Comparison of ENCODE assay signal across 8 mouse cellular contexts in genomic region chr6:117254620-117255228, GRCm38 (mm10).
A peak's percentile ranks its signal among the peaks of the same experiment; 100 is the strongest.
DNase-seq lines count a peak whose midpoint lies in the region; ATAC-seq and TF ChIP-seq lines count a peak whose summit lies in the region.

No protein-coding gene starts in this region.

- no peak for TF ChIP-seq CTCF in liver, postnatal 0 days (IDR thresholded peaks at IDR 0.05; ENCODE audit: low read depth)
- no peak for TF ChIP-seq CTCF in layer of hippocampus, adult 2 months (conservative IDR thresholded peaks at IDR 0.05)

- no peak overlapping the region for H3K9ac ChIP-seq in liver, postnatal 0 days (replicated peaks)
- H3K9ac ChIP-seq in liver, embryonic 11.5 days (ENCODE audit: low read depth, low read length), result no peak overlapping the region
- no peak overlapping the region for H3K9ac ChIP-seq in heart, embryonic 11.5 days (ENCODE audit: low read depth, low read length)
- H3K9ac ChIP-seq in midbrain, embryonic 12.5 days (replicated peaks), result no peak overlapping the region

- H3K27me3 ChIP-seq in liver, postnatal 0 days (ENCODE audit: insufficient read depth, low read length), result no peaks in the 10 kb centered on the region
- no peaks in the 10 kb centered on the region for H3K27me3 ChIP-seq in liver, embryonic 11.5 days (replicated peaks; ENCODE audit: control insufficient read depth, insufficient read depth, low read length)
- no peaks in the 10 kb centered on the region for H3K27me3 ChIP-seq in heart, embryonic 11.5 days (ENCODE audit: control insufficient read depth, insufficient read depth, low read length)
- no peaks in the 10 kb centered on the region for H3K27me3 ChIP-seq in midbrain, embryonic 12.5 days

- H3K27ac ChIP-seq in liver, postnatal 0 days (ENCODE audit: low read depth), result no peak overlapping the region
- no peak overlapping the region for H3K27ac ChIP-seq in liver, embryonic 11.5 days (ENCODE audit: low read depth, low read length)
- H3K27ac ChIP-seq in heart, embryonic 11.5 days (ENCODE audit: low read depth, low read length), result 0 out of 2 replicates have a peak overlapping the region, but pooled peaks have one; percentile 12
- no peak overlapping the region for H3K27ac ChIP-seq in layer of hippocampus, adult 2 months
- H3K27ac ChIP-seq in midbrain, embryonic 12.5 days (replicated peaks), result no peak overlapping the region

- H3K36me3 ChIP-seq in liver, postnatal 0 days (replicated peaks; ENCODE audit: insufficient read depth, low read length), result no peaks in the 10 kb centered on the region
- H3K36me3 ChIP-seq in liver, embryonic 11.5 days (ENCODE audit: control insufficient read depth, insufficient read depth, low read length), result no peaks in the 10 kb centered on the region
- no peaks in the 10 kb centered on the region for H3K36me3 ChIP-seq in heart, embryonic 11.5 days (ENCODE audit: control insufficient read depth, insufficient read depth, low read length)
- H3K36me3 ChIP-seq in midbrain, embryonic 12.5 days, result no peaks in the 10 kb centered on the region

- no peaks in the 10 kb centered on the region for H3K9me3 ChIP-seq in liver, postnatal 0 days (ENCODE audit: low read length)
- H3K9me3 ChIP-seq in liver, embryonic 11.5 days (ENCODE audit: control insufficient read depth, low read length), result no peaks in the 10 kb centered on the region
- H3K9me3 ChIP-seq in heart, embryonic 11.5 days (replicated peaks; ENCODE audit: control insufficient read depth, low read length), result no peaks in the 10 kb centered on the region
- H3K9me3 ChIP-seq in midbrain, embryonic 12.5 days, result no peaks in the 10 kb centered on the region

- H3K4me3 ChIP-seq in liver, postnatal 0 days (ENCODE audit: low read depth, low read length), result no peak overlapping the region
- no peak overlapping the region for H3K4me3 ChIP-seq in liver, embryonic 11.5 days (ENCODE audit: low read depth, low read length)
- H3K4me3 ChIP-seq in heart, embryonic 11.5 days (ENCODE audit: low read depth, low read length), result no peak overlapping the region
- H3K4me3 ChIP-seq in layer of hippocampus, adult 2 months, result no peak overlapping the region
- no peak overlapping the region for H3K4me3 ChIP-seq in midbrain, embryonic 12.5 days

- H3K4me2 ChIP-seq in liver, postnatal 0 days (ENCODE audit: low read depth, low read length), result no peak overlapping the region
- no peak overlapping the region for H3K4me2 ChIP-seq in liver, embryonic 11.5 days
- no peak overlapping the region for H3K4me2 ChIP-seq in heart, embryonic 11.5 days
- H3K4me2 ChIP-seq in midbrain, embryonic 12.5 days (replicated peaks), result no peak overlapping the region

- H3K4me1 ChIP-seq in liver, postnatal 0 days (ENCODE audit: insufficient read depth), result no peaks in the 10 kb centered on the region
- no peaks in the 10 kb centered on the region for H3K4me1 ChIP-seq in liver, embryonic 11.5 days (replicated peaks; ENCODE audit: control insufficient read depth, insufficient read depth, low read length)
- peaks cover 18% of the 10 kb centered on the region for H3K4me1 ChIP-seq in heart, embryonic 11.5 days (ENCODE audit: control insufficient read depth, insufficient read depth, low read length)
- H3K4me1 ChIP-seq in midbrain, embryonic 12.5 days, result peaks cover 15% of the 10 kb centered on the region

- peak; percentile 51 for DNase-seq in liver, postnatal 0 days
- no peak for DNase-seq in liver, embryonic 11.5 days (ENCODE audit: low spot score)
- peak; percentile 20 for DNase-seq in cerebellum, adult 8-10 months
- peak; percentile 74 to 83 for DNase-seq in layer of hippocampus, adult 2 months (ENCODE audit: low spot score in 2 of 2)
- DNase-seq in urinary bladder, adult 2 months (ENCODE audit: low spot score), result no peak
- DNase-seq in gastrocnemius, adult 8-10 months (ENCODE audit: low spot score in 2 of 2), result no peak

- 56% methylated on average over 3 of the region's 3 CpGs for WGBS in liver, postnatal 0 days (ENCODE audit: insufficient replicate concordance)
- 76% methylated on average over 3 of the region's 3 CpGs for WGBS in liver, embryonic 11.5 days
- 60% methylated on average over 3 of the region's 3 CpGs for WGBS in heart, embryonic 11.5 days (ENCODE audit: insufficient replicate concordance)
- 72% methylated on average over 3 of the region's 3 CpGs for WGBS in midbrain, embryonic 12.5 days

- ATAC-seq in liver, postnatal 0 days, result no peak
- ATAC-seq in liver, embryonic 11.5 days (replicated peaks; ENCODE audit: low FRiP score), result no peak
- ATAC-seq in heart, embryonic 11.5 days (replicated peaks; ENCODE audit: insufficient number of reproducible peaks, low FRiP score, low TSS enrichment), result peak; percentile 42; the same call in 1 of the 2 replicates
- peak; percentile 49; the same call in 1 of the 2 replicates for ATAC-seq in midbrain, embryonic 12.5 days (ENCODE audit: low FRiP score, low read depth)

- TF ChIP-seq EP300 in liver, postnatal 0 days (IDR thresholded peaks at IDR 0.05; ENCODE audit: low read depth), result no peak

Comparison
In these comparisons a context has a peak if more than half of its experiments do, and no peak if none do; other contexts are left out.
1. DNase-seq: peak in liver, postnatal 0 days (single experiment), cerebellum, adult 8-10 months (single experiment) and layer of hippocampus, adult 2 months (2 of 2); none in liver, embryonic 11.5 days (single experiment), urinary bladder, adult 2 months (single experiment) and gastrocnemius, adult 8-10 months (0 of 2).
2. ATAC-seq: peak in heart, embryonic 11.5 days (single experiment) and midbrain, embryonic 12.5 days (single experiment); none in liver, postnatal 0 days (single experiment) and liver, embryonic 11.5 days (single experiment).